Mouse (Mus musculus) CD4-positive, CD25-positive, alpha-beta regulatory T cell, adult 2 months (primary cell): ENCODE results near the gene Smtnl1.

Experiments used
- DNase-seq: peaks from one replicate; pipeline ENCODE4 v3.0.0-alpha.2; 2012; ENCODE audit warnings: low read depth, low spot score

Gene Smtnl1

GRCm38 (mm10) chr2:84793871-84794270 is 28.6 kb downstream of the Smtnl1 start:
- no peak for DNase-seq

DNA sequence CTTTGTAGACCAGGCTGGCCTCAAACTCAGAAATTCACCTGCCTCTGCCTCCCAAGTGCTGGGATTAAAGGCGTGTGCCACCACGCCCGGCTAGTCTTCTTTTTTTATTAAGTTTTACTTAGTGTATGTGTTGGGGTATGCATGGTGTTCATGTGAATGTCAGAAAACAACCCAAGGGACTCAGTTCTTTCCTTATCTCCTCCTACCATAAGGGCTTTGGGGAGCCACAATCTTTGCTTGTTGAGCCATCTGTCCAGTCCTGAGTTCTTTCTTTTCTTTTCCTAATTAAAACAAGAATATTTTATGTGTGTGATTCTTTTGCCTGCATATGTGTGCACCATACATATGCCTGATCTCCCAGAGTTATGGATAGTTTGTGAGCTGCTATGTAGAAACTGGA is 29.3 kb downstream of the Smtnl1 start:
- DNase-seq, result no peak

DNA sequence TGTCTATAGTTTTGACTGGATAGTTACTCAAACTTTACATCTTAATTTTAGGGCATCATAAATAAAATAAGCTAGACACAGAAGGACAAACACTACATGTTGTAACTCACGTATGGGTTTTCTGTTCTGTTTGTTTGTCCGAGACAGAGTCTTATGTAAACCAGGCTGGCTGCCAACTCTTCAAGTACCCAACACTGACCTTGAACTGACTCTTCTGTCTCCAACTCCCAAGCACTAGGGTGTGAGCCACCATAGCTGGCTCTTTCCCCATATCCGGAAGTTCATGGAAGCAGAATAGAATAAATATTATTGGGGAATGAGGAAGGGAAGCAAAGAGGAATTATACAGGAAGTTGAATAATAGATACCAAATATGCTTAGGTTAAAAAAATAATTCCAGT is 29.9 kb downstream of the Smtnl1 start:
- no peak for DNase-seq

DNA sequence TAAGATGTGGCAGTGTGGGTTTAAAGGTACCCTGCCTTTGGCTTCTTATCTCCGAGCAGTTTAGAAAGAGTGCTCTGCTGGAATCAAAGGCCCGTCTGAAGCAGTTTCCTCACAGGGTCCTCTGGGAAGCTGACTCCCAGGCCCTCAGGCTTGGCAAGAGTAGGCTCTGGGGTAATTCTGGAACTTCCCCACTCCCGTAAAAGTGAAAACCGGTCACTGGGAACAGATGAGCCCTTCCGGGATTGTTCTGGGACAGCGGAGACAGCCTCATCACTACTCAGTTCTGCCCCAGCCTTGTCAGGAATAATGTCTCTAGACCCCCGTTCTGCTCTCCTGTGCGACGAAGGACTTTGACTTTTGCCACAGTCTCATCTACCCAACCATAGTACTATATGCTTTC is 32.0 kb downstream of the Smtnl1 start:
- no peak for DNase-seq

GRCm38 (mm10) chr2:84788316-84788715 is 34.1 kb downstream of the Smtnl1 start:
- DNase-seq, result no peak

DNA sequence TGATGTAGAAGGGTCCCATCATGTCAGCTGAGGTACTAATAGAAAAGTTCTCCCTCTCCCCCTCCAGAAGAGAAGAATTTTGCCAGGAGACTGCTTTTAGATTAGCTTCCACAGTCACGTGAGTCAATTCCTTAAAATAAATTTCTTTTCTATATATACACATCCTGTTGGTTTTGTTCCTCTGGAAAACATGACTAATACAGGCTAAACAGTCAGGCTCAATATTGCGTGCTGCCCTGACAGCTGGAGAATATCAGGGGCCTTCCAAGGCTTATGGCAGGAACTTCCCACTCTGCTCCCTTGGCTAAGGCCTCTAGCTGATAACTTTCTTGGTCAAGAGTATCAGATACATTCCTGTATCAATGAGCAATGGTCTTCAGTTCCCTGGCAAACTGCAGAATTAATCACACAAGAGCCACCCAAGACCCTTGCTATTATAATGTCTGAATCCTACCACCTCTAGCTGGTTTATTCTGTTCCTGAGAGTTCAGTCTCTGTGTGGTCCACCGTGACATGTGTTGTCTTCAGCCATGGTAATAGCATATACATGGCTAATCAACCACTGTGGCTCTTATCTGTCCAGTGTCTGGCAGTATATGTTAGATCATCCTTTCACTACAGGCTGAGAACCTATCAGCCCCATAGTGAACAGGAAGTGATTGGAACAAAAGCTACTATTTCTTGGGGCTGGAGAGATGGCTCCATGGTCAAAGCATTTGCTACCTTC is 38.4 kb downstream of the Smtnl1 start:
- DNase-seq, result no peak

GRCm38 (mm10) chr2:84783315-84783714 is 39.1 kb downstream of the Smtnl1 start:
- no peak for DNase-seq

GRCm38 (mm10) chr2:84779210-84779609 is 43.2 kb downstream of the Smtnl1 start:
- DNase-seq, result peak; percentile 74

DNA sequence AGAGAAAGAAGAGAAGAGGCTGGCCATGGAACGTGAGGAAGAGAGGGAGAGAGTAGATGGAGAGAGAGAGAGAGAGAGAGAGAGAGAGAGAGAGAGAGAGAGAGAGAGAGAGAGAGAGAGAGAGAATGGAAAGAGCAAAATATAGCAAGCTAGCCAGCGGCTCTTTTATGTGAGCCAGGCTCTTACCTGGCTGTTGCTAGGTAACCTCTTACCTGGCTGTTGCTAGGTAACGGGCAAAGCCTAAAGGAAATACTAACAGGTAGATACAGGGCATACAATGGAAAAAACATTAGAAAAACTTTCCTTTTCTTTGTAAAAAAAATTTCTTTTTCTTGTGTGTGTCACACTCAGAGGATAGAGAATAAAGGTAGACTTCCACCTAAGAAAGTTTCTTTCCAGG is 44.7 kb downstream of the Smtnl1 start:
- DNase-seq, result no peak

- DNase-seq, result no peak
Measured at GRCm38 (mm10) chr2:84775665-84776064, 46.8 kb downstream of the Smtnl1 start.

GRCm38 (mm10) chr2:84775241-84775640 is 47.2 kb downstream of the Smtnl1 start, which contains the start of gene Serping1:
Gene Serping1, minus strand, starts transcription at chr2:84775444.
- DNase-seq, result no peak

DNA sequence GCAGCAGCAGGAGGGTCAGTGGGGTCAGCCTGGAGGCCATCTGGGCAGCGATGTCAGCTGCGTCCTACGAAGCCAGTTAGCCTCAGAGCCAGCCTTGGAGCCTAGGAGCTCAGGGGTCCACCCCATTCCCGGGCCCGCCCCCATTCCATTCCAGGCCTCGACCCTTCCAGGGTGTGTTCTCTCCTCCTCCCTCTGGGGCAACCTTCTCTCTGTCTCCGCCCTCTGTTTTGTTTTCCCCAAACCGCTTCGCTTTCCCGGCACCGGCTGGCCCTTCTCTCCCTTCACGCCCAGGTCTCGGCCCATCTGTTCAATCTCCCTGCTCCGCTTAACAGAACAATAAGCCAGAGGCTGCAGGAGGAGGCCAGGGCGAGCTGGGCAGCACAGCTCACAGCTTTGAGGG is 47.7 kb downstream of the Smtnl1 start:
- DNase-seq, result no peak

- no peak for DNase-seq
Measured at GRCm38 (mm10) chr2:84773195-84773594, 49.3 kb downstream of the Smtnl1 start.

GRCm38 (mm10) chr2:84772454-84772853 is 50.0 kb downstream of the Smtnl1 start:
- no peak for DNase-seq

GRCm38 (mm10) chr2:84770501-84770900 is 52.0 kb downstream of the Smtnl1 start:
- DNase-seq, result no peak

- DNase-seq, result no peak
Measured at GRCm38 (mm10) chr2:84762818-84763217, 59.6 kb downstream of the Smtnl1 start.

DNA sequence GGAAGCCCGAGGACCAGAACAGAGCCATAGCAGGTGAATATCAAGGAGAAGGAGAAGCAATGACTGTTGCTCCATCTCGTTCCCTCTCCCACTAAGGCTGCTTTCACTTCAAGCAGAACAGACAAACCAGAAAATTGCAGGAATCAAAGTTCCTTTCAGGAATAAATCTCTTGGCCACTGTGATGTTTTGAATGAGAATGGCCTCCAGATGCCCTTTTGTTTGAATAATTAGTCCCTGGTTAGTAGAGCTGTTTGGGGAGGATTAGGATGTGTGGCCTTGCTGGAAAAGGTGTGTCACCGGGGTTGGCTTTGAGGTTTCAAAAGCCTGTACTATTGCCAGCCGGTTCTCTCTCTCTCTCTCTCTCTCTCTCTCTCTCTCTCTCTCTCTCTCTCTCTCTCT is 60.2 kb downstream of the Smtnl1 start:
- no peak for DNase-seq

GRCm38 (mm10) chr2:84761840-84762239 is 60.6 kb downstream of the Smtnl1 start:
- DNase-seq, result no peak

GRCm38 (mm10) chr2:84761309-84761708 is 61.1 kb downstream of the Smtnl1 start:
- DNase-seq, result no peak
